Mouse (Mus musculus) ES-Bruce4 (cell line): ENCODE data around the gene Tbc1d2. TPM values are rescaled to one million over a fixed set of nuclear protein-coding genes. Genes with fewer than 3 reads are reported as not detected.
A peak's percentile ranks its signal among the peaks of the same experiment; 100 is the strongest.

ENCODE experiments used
- H3K27ac ChIP-seq: 2 replicates; pipeline ENCODE4 v1.5.1; 2012; ENCODE audit warnings: low read length, inconsistent platforms; ENCODE audit not compliant: insufficient read depth
- H3K27me3 ChIP-seq: 2 replicates; pipeline ENCODE4 v1.6.1; 2012; ENCODE audit warnings: mild to moderate bottlenecking, low read length, inconsistent platforms; ENCODE audit not compliant: control insufficient read depth, poor library complexity, insufficient read depth, severe bottlenecking
- H3K36me3 ChIP-seq: 2 replicates; pipeline ENCODE4 v1.6.1; 2012; ENCODE audit warnings: inconsistent platforms, mild to moderate bottlenecking, low read length, moderate library complexity; ENCODE audit not compliant: control insufficient read depth, poor library complexity, insufficient read depth, severe bottlenecking
- H3K4me1 ChIP-seq: one replicate; pipeline ENCODE4 v1.8.1; 2011; ENCODE audit warnings: low read length; ENCODE audit not compliant: control insufficient read depth, insufficient read depth
- H3K4me3 ChIP-seq: 2 replicates; pipeline ENCODE4 v1.5.1; 2011; ENCODE audit warnings: low read depth, mild to moderate bottlenecking, low read length
- H3K9ac ChIP-seq: 2 replicates; pipeline ENCODE4 v1.6.1; 2012; ENCODE audit warnings: low read depth, mild to moderate bottlenecking, inconsistent platforms; ENCODE audit not compliant: poor library complexity, severe bottlenecking
- H3K9me3 ChIP-seq: replicated peaks from 2 replicates; pipeline ENCODE4 v1.6.1; 2012; ENCODE audit warnings: mild to moderate bottlenecking, low read length, inconsistent platforms; ENCODE audit not compliant: control insufficient read depth, poor library complexity, insufficient read depth, severe bottlenecking
- CTCF ChIP-seq: IDR thresholded peaks from one replicate; pipeline ENCODE4 v1.8.1; 2011; ENCODE audit warnings: low read depth, low read length
- EP300 ChIP-seq: IDR thresholded peaks from 2 replicates; pipeline ENCODE4 v1.6.1; 2011; ENCODE audit warnings: low read depth, low read length; ENCODE audit not compliant: insufficient read depth
- POLR2A ChIP-seq: IDR thresholded peaks from one replicate; pipeline ENCODE4 v1.8.1; 2011; ENCODE audit warnings: low read length; ENCODE audit not compliant: insufficient read depth
- polyA plus RNA-seq: library from polyadenylated mRNA; stranded (reverse); fragments of >200 nt; gene quantifications from 2 replicates; pipeline ENCODE4 v1.2.4, GENCODE M21; 2011; ENCODE audit warnings: low read depth; ENCODE audit not compliant: missing spikeins, insufficient read depth, insufficient read length

Gene Tbc1d2
- 7.7 TPM in 2 replicates for polyA plus RNA-seq

DNA sequence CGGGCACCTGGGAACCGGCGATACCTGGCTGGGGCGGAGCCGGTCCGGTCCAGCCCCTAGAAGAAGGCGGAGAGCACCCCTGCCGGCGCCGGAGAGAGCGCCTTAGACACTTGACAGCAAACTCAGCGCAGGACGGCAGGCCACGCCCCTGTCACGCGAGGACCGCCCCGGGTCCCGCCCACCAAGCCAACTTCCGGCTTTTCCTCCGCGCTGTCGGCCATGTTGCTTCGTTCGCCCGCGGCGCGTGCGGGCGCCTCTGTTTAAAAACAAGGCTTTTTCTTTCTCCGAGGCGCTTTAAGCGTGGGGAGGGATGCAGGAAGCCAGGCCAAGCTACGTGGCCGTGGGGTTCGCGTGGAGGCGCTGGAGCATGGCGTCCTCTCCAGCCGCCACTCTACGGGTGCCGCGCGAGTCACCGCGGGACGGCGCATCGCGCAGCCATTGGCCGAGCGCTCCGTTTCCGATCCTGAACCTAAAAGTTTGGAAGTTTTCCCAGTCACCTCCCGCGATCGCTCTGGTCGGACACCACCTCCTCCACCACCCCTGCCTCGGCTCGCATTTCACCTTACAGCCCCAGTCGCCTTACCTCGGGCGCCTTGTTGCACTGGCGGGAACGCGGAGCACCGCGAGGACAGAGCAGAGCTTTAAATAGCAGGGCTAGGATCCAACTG is at the start of gene Tbc1d2:
TSS of gene Tbc1d2 (minus strand) at position 124 of the 668 bp plus-strand sequence.
- Histone ChIP-seq H3K9ac (peak within 1 kb of the TSS; percentile 82), H3K9me3 (no peaks in the 10 kb centered on the region), H3K4me1 (no peaks in the 10 kb centered on the region), H3K36me3 (no peaks in the 10 kb centered on the region), H3K4me3 (peak within 1 kb of the TSS; percentile 94), H3K27me3 (no peaks in the 10 kb centered on the region), H3K27ac (peak within 1 kb of the TSS; percentile 80)
- TF ChIP-seq EP300, result peak; percentile 57; the same call in 1 of the 2 replicates
- peak; percentile 6 for TF ChIP-seq POLR2A
- no peak for TF ChIP-seq CTCF

DNA sequence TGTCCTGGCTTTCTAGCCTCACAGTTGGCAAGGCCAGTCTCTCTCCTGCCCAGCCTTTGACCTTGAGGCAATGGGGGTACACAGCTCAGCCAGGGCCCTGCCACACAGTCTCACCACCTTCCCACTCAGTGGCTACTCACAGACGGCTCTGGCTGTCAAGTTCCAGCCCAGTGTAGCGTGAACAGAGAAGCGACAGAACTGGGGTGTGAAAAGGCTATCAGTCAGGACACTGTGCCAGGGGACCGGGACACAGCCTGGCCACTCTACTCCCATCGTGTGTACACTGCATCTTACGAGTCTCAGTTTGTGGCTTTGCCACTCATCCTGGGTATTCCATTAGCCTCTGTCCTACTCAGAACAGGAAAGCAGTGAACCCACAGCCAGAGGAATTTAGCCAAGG is 46.5 kb upstream of the Tbc1d2 start:
- Histone ChIP-seq H3K4me3 (no peak overlapping the region), H3K9me3 (no peaks in the 10 kb centered on the region)
- TF ChIP-seq CTCF (no peak), EP300 (no peak), POLR2A (no peak)

GRCm38 (mm10) chr4:46690565-46690964 is 40.6 kb upstream of the Tbc1d2 start:
- no peak for TF ChIP-seq CTCF
- no peak for TF ChIP-seq POLR2A
- no peak for TF ChIP-seq EP300
- Histone ChIP-seq H3K4me1 (no peaks in the 10 kb centered on the region), H3K4me3 (no peak overlapping the region), H3K27ac (no peak overlapping the region), H3K9ac (no peak overlapping the region), H3K9me3 (no peaks in the 10 kb centered on the region), H3K27me3 (no peaks in the 10 kb centered on the region), H3K36me3 (no peaks in the 10 kb centered on the region)

More for the DNA sequence above, 46.5 kb upstream of the Tbc1d2 start:
- H3K27me3 ChIP-seq, result no peaks in the 10 kb centered on the region
- H3K36me3 ChIP-seq, result no peaks in the 10 kb centered on the region
- H3K4me1 ChIP-seq, result no peaks in the 10 kb centered on the region
- H3K27ac ChIP-seq, result no peak overlapping the region
- H3K9ac ChIP-seq, result no peak overlapping the region

- H3K27me3 ChIP-seq, result no peaks in the 10 kb centered on the region
- no peaks in the 10 kb centered on the region for H3K36me3 ChIP-seq
- no peaks in the 10 kb centered on the region for H3K9me3 ChIP-seq
- no peak overlapping the region for H3K27ac ChIP-seq
- H3K9ac ChIP-seq, result no peak overlapping the region
- H3K4me1 ChIP-seq, result no peaks in the 10 kb centered on the region
- H3K4me3 ChIP-seq, result no peak overlapping the region
- TF ChIP-seq CTCF, result no peak
- no peak for TF ChIP-seq EP300
- TF ChIP-seq POLR2A, result no peak
Observed at GRCm38 (mm10) chr4:46690023-46690420, 40.0 kb upstream of the Tbc1d2 start.

DNA sequence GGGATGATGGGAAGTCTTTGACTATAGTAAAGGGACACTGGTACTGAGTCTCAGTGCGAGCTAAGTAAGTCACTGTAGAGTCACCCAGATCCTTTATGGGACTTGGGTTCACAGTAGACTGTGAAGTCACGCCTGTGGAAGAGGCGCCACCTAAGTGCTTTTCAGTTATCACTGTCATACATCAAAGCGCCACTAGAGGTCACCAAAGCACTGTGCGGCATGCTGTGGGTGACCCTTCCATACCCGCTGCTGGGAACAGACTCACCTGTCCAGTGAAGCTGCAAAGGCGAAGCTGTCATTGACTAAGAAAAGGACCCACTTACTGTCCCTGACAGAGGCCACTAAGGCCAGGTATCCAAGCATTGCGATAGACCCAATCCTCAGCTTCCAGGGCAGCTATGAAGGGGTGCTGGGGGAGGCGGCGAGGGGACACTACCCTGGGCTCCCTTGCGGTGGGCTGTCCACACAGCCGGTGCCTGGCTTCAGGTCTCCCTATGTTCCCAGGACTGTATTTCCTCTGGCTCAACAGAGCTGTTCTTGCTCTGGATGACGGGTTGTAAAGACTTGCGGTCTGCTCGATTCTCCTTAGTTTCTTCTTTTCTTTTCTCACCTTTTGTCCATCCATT is 39.5 kb upstream of the Tbc1d2 start:
- Histone ChIP-seq H3K4me1 (no peaks in the 10 kb centered on the region), H3K27ac (no peak overlapping the region), H3K36me3 (no peaks in the 10 kb centered on the region), H3K4me3 (no peak overlapping the region), H3K9ac (no peak overlapping the region), H3K27me3 (no peaks in the 10 kb centered on the region), H3K9me3 (no peaks in the 10 kb centered on the region)
- TF ChIP-seq POLR2A, result no peak
- peak; percentile 98 for TF ChIP-seq CTCF

GRCm38 (mm10) chr4:46688213-46688832 is 38.3 kb upstream of the Tbc1d2 start:
- H3K36me3 ChIP-seq, result no peaks in the 10 kb centered on the region
- H3K9me3 ChIP-seq, result no peaks in the 10 kb centered on the region
- no peak overlapping the region for H3K4me3 ChIP-seq
- no peak overlapping the region for H3K27ac ChIP-seq
- H3K27me3 ChIP-seq, result no peaks in the 10 kb centered on the region
- TF ChIP-seq EP300 (no peak), POLR2A (no peak), CTCF (no peak)
- H3K9ac ChIP-seq, result no peak overlapping the region
- H3K4me1 ChIP-seq, result no peaks in the 10 kb centered on the region
